ENCODE assay signal across 15 mouse cellular contexts in the genomic region with DNA sequence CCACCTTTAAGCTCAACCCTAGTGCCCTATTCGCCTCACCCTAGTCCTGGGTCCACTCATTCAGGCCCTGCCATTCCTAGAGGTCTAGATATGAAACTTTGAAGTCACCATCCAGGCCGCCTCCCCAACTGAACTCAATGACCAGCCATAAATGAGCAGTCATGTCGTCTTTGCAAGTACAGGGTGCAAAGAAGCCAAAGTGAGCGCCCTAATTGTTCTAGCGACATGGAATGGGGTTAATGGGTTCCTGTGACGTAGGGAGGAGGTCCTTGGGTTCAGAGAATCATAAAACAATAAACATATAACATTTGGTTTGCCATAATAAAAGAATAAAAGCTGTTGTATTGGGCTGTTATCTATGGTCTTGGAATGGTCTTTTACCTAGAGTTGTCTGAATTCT.
"Had no signal": no experiment of that assay in that cellular context is flagged by ENCODE, and none has a peak within 500 bp of the region (broad histone marks: within the 10 kb centered on the region; RNA-seq: fewer than 3 reads in every experiment).

No protein-coding gene starts in this region.

- H3K4me1 ChIP-seq: heart, embryonic 10.5 days; heart, embryonic 13.5 days; heart, embryonic 15.5 days; hindbrain, embryonic 13.5 days; hindbrain, embryonic 15.5 days; limb, embryonic 10.5 days; limb, embryonic 12.5 days had no signal

- H3K27me3 ChIP-seq: forebrain, embryonic 15.5 days; heart, embryonic 13.5 days; heart, embryonic 15.5 days; hindbrain, embryonic 13.5 days; hindbrain, embryonic 15.5 days; limb, embryonic 12.5 days had no signal

- H3K36me3 ChIP-seq: forebrain, embryonic 15.5 days; heart, embryonic 10.5 days; heart, embryonic 13.5 days; heart, embryonic 15.5 days; hindbrain, embryonic 13.5 days; hindbrain, embryonic 15.5 days; limb, embryonic 10.5 days; limb, embryonic 12.5 days had no signal

- H3K9ac ChIP-seq: forebrain, embryonic 15.5 days; forebrain, postnatal 0 days; heart, embryonic 13.5 days; heart, embryonic 15.5 days; hindbrain, embryonic 13.5 days; hindbrain, embryonic 15.5 days; limb, embryonic 12.5 days; liver, embryonic 14.5 days had no signal

- DNase-seq: gastrocnemius, postnatal 14 days; gastrocnemius, postnatal 36 days; kidney, adult 18-20 months had no signal

- ATAC-seq: forebrain, embryonic 15.5 days; forebrain, postnatal 0 days; hindbrain, postnatal 0 days had no signal

- H3K27ac ChIP-seq: forebrain, embryonic 15.5 days; heart, embryonic 10.5 days; heart, embryonic 13.5 days; heart, embryonic 15.5 days; hindbrain, embryonic 13.5 days; hindbrain, embryonic 15.5 days; hindbrain, postnatal 0 days; left cerebral cortex, adult 2 months; limb, embryonic 10.5 days; limb, embryonic 12.5 days; liver, embryonic 14.5 days had no signal

- H3K9me3 ChIP-seq: forebrain, embryonic 15.5 days; heart, embryonic 10.5 days; heart, embryonic 13.5 days; heart, embryonic 15.5 days; hindbrain, embryonic 13.5 days; hindbrain, embryonic 15.5 days; limb, embryonic 10.5 days; limb, embryonic 12.5 days had no signal

- H3K4me3 ChIP-seq: forebrain, embryonic 15.5 days; heart, embryonic 10.5 days; heart, embryonic 13.5 days; heart, embryonic 15.5 days; hindbrain, embryonic 13.5 days; hindbrain, embryonic 15.5 days; left cerebral cortex, adult 2 months; limb, embryonic 10.5 days; limb, embryonic 12.5 days had no signal

- H3K4me2 ChIP-seq: forebrain, embryonic 15.5 days; heart, embryonic 13.5 days; heart, embryonic 15.5 days; hindbrain, embryonic 13.5 days; hindbrain, embryonic 15.5 days; limb, embryonic 12.5 days had no signal
